In genomic region chr16:13448051-13448705, GRCm38 (mm10) we compare ENCODE assay signal across 8 mouse cellular contexts.
DNase-seq lines count a peak whose midpoint lies in the region; ATAC-seq and TF ChIP-seq lines count a peak whose summit lies in the region.

No protein-coding gene starts in this region.

- peaks cover 2 to 14% of the 10 kb centered on the region in 2 experiments; a peak in 3 of 4 replicates for H3K4me1 ChIP-seq in MEL (ENCODE audit: control insufficient read depth in 1 of 2, insufficient read depth in 2 of 2, low read length in 2 of 2)
- H3K4me1 ChIP-seq in kidney, embryonic 14.5 days (ENCODE audit: control insufficient read depth, insufficient read depth, low read length): no peaks in the 10 kb centered on the region

- DNase-seq in B cell, adult 2 months: peak; percentile 28 to 33
- peak; percentile 53 for DNase-seq in MEL (ENCODE audit: low read depth, low spot score)
- DNase-seq in embryo, embryonic 11 days: peak; percentile 54
- peak; percentile 21 for DNase-seq in heart, adult 8-10 months (ENCODE audit: low spot score)
- peak; percentile 50 for DNase-seq in lung, postnatal 10 days
- peak; percentile 68 to 77 for DNase-seq in right cerebral cortex, postnatal 10 days (ENCODE audit: low spot score in 2 of 2)

- peak overlapping the region; percentile 79 for H3K9ac ChIP-seq in MEL (ENCODE audit: control insufficient read depth, low read depth, low read length, poor library complexity, severe bottlenecking)
- H3K9ac ChIP-seq in kidney, embryonic 14.5 days (ENCODE audit: low read depth, low read length): peak overlapping the region; percentile 66

- TF ChIP-seq POLR2A in MEL (IDR thresholded peaks at IDR 0.05; ENCODE audit: control insufficient read depth in 1 of 2, insufficient read depth in 1 of 2, low read depth in 1 of 2, low read length in 2 of 2, poor library complexity in 1 of 2): no peak

- peaks cover 3% of the 10 kb centered on the region; the same call in 1 of the 2 replicates for H3K79me2 ChIP-seq in MEL (ENCODE audit: control insufficient read depth, insufficient read depth, low read length, poor library complexity)

- peak overlapping the region; percentile 99 for H3K4me2 ChIP-seq in kidney, embryonic 14.5 days (replicated peaks; ENCODE audit: low read depth, low read length)

- TF ChIP-seq EP300 in MEL (IDR thresholded peaks at IDR 0.05; ENCODE audit: low read depth in 1 of 2, low read length in 2 of 2): peak in 1 of 2 experiments; percentile 28; a peak in 1 of 4 replicates

- under 1% methylated on average over 50 of the region's 52 CpGs for WGBS in kidney, embryonic 14.5 days

- H3K4me3 ChIP-seq in MEL (ENCODE audit: control insufficient read depth in 1 of 2, insufficient read depth in 1 of 2, low read depth in 2 of 2, low read length in 2 of 2): peak overlapping the region; percentile 67 to 90
- peak overlapping the region; percentile 75 for H3K4me3 ChIP-seq in kidney, embryonic 14.5 days (ENCODE audit: low read length)

- peak; percentile 65 for ATAC-seq in kidney, embryonic 14.5 days (ENCODE audit: low FRiP score, low TSS enrichment)
- ATAC-seq in frontal cortex, adult (ENCODE audit: low TSS enrichment): no peak

- H3K36me3 ChIP-seq in MEL (ENCODE audit: control insufficient read depth in 1 of 2, insufficient read depth in 2 of 2, low read length in 2 of 2): peaks cover 0 to 3% of the 10 kb centered on the region in 2 experiments; a peak in 1 of 4 replicates
- H3K36me3 ChIP-seq in kidney, embryonic 14.5 days (ENCODE audit: control insufficient read depth, insufficient read depth, low read length): no peaks in the 10 kb centered on the region

- TF ChIP-seq RAD21 in MEL (IDR thresholded peaks at IDR 0.05; ENCODE audit: low read depth, low read length): no peak

- H3K27me3 ChIP-seq in MEL (ENCODE audit: control insufficient read depth in 1 of 2, insufficient read depth in 2 of 2, low read length in 2 of 2): peaks cover 0 to 2% of the 10 kb centered on the region in 2 experiments; a peak in 1 of 4 replicates
- peaks cover 18% of the 10 kb centered on the region for H3K27me3 ChIP-seq in kidney, embryonic 14.5 days (ENCODE audit: control insufficient read depth, insufficient read depth, low read length)

- TF ChIP-seq CTCF in MEL (IDR thresholded peaks at IDR 0.05 in 2 of 3, conservative IDR thresholded peaks at IDR 0.05 in 1 of 3; ENCODE audit: control insufficient read depth in 1 of 3, insufficient read depth in 1 of 3, low read depth in 2 of 3, low read length in 3 of 3, poor library complexity in 1 of 3, severe bottlenecking in 1 of 3): no peak

- H3K9me3 ChIP-seq in MEL (replicated peaks; ENCODE audit: insufficient read depth, low read length): no peaks in the 10 kb centered on the region
- no peaks in the 10 kb centered on the region for H3K9me3 ChIP-seq in kidney, embryonic 14.5 days (ENCODE audit: control insufficient read depth, low read length)

- no peak overlapping the region for H3K27ac ChIP-seq in MEL (ENCODE audit: control insufficient read depth, low read depth, low read length)
- no peak overlapping the region for H3K27ac ChIP-seq in kidney, embryonic 14.5 days (ENCODE audit: low read depth, low read length)

TF ChIP-seq in MEL, 35 proteins besides CTCF, POLR2A, EP300 and RAD21:
- TF ChIP-seq MXI1 (IDR thresholded peaks at IDR 0.05; ENCODE audit: low read depth, low read length) (peak; percentile 73), ZC3H11A (IDR thresholded peaks at IDR 0.05; ENCODE audit: low read depth, low read length) (no peak), HCFC1 (IDR thresholded peaks at IDR 0.05; ENCODE audit: low read depth, low read length) (no peak), TBP (IDR thresholded peaks at IDR 0.05; ENCODE audit: low read depth, low read length) (no peak), TCF12 (IDR thresholded peaks at IDR 0.05; ENCODE audit: low read depth, low read length) (peak; percentile 40; the same call in 1 of the 2 replicates), GABPA (IDR thresholded peaks at IDR 0.05; ENCODE audit: low read depth, low read length) (no peak), ZKSCAN1 (IDR thresholded peaks at IDR 0.05; ENCODE audit: low read depth, low read length) (no peak), E2F4 (IDR thresholded peaks at IDR 0.05; ENCODE audit: borderline replicate concordance, low read depth, low read length) (no peak), TAL1 (IDR thresholded peaks at IDR 0.05; ENCODE audit: low read length) (peak; percentile 16; the same call in 1 of the 2 replicates), CHD1 (IDR thresholded peaks at IDR 0.05; ENCODE audit: low read depth, low read length) (no peak), CHD2 (IDR thresholded peaks at IDR 0.05; ENCODE audit: low read length) (no peak), ZNF384 (IDR thresholded peaks at IDR 0.05; ENCODE audit: low read depth, low read length) (no peak), USF2 (IDR thresholded peaks at IDR 0.05; ENCODE audit: borderline replicate concordance in 1 of 2, insufficient read depth in 1 of 2, low read depth in 1 of 2, low read length in 2 of 2) (no peak), NELFE (IDR thresholded peaks at IDR 0.05; ENCODE audit: low read depth, low read length) (no peak), ELF1 (IDR thresholded peaks at IDR 0.05; ENCODE audit: low read depth, low read length) (no peak), MYC (IDR thresholded peaks at IDR 0.05; ENCODE audit: low read depth, low read length) (no peak), NRF1 (IDR thresholded peaks at IDR 0.05; ENCODE audit: insufficient read depth, low read depth, low read length, poor library complexity, severe bottlenecking) (no peak), MAX (IDR thresholded peaks at IDR 0.05; ENCODE audit: low read length) (peak; percentile 39; the same call in 1 of the 2 replicates), RCOR1 (IDR thresholded peaks at IDR 0.05; ENCODE audit: low read depth, low read length) (no peak)

Comparison
In these comparisons a context has a peak if more than half of its experiments do, and no peak if none do; other contexts are left out.
1. DNase-seq: peak in every context shown above with its lines; median percentile 72 in right cerebral cortex, postnatal 10 days; 54 in embryo, embryonic 11 days; 53 in MEL; 50 in lung, postnatal 10 days; 30 in B cell, adult 2 months; 21 in heart, adult 8-10 months.